Mouse (Mus musculus): ENCODE results near the gene Rrp12. TPM values are rescaled to one million over a fixed set of nuclear protein-coding genes. Genes with fewer than 3 reads are reported as not detected.

Gene Rrp12
- polyA plus RNA-seq, 1 experiment from 2014 or later, result 15.4 TPM

DNA sequence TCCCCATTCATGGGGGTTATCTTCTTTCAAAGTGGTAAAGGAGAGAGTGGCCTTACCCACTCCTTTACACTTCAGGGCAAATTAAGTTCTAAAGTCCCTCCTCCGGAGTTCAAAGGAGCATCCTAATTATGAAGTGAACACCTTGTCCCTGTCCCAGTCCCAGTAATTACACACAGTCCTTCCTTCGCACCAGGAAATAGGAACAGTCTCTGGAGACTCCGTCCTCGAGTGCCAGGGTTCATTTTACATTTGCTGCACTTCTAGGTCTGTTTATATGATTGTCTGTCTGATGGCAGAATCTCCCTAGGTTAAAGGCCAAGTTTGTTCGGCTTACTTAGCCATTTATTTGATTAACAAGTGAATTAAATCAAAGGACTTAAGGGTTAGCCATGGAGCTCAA is 79.6 kb downstream of the Rrp12 start:
- WGBS, result 54% methylated on average over 5 of the region's 5 CpGs

DNA sequence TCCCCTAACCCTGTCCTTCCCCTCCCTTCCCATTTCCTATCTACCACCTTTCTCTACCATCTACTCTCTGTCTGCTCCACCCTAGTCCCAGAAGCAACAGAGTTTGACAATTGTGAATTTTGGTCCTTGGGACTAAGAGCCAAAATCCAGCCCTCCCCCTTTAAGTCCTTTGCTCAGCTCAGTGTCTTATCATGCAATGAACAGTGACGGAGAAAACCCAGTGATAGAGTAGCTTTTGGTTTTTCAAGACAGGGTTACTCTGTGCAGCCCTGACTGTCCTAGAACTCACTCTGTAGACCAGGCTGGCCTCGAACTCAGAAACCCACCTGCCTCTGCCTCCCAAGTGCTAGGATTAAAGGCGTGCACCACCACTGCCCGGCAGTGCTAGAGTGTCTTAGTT is 82.6 kb downstream of the Rrp12 start:
- H3K4me3 ChIP-seq (replicated peaks; ENCODE audit: low read length), result no peak overlapping the region
- no peak overlapping the region for H3K27ac ChIP-seq (ENCODE audit: low read length)
- no peaks in the 10 kb centered on the region for H3K9me3 ChIP-seq (replicated peaks; ENCODE audit: control insufficient read depth, low read length)
- no peak overlapping the region for H3K4me2 ChIP-seq (ENCODE audit: low read depth, low read length)
- ATAC-seq (ENCODE audit: insufficient read depth, low FRiP score), result no peak
- no peak overlapping the region for H3K9ac ChIP-seq (ENCODE audit: low read length)
- peaks cover 5% of the 10 kb centered on the region; the same call in 1 of the 2 replicates for H3K4me1 ChIP-seq (ENCODE audit: control insufficient read depth, insufficient read depth, low read length)
- WGBS, result 84% methylated on average over 4 of the region's 4 CpGs
- H3K36me3 ChIP-seq (ENCODE audit: control insufficient read depth, insufficient read depth, low read length), result no peaks in the 10 kb centered on the region
- no peaks in the 10 kb centered on the region for H3K27me3 ChIP-seq (ENCODE audit: control insufficient read depth, insufficient read depth, low read length)

More for the DNA sequence above, 79.6 kb downstream of the Rrp12 start:
- no peak overlapping the region for H3K27ac ChIP-seq (ENCODE audit: low read length)
- H3K9ac ChIP-seq (ENCODE audit: low read length), result no peak overlapping the region
- H3K36me3 ChIP-seq (ENCODE audit: control insufficient read depth, insufficient read depth, low read length), result no peaks in the 10 kb centered on the region
- ATAC-seq (ENCODE audit: insufficient read depth, low FRiP score), result no peak
- H3K4me3 ChIP-seq (replicated peaks; ENCODE audit: low read length), result no peak overlapping the region
- H3K4me1 ChIP-seq (ENCODE audit: control insufficient read depth, insufficient read depth, low read length), result peaks cover 5% of the 10 kb centered on the region; the same call in 1 of the 2 replicates
- no peaks in the 10 kb centered on the region for H3K9me3 ChIP-seq (replicated peaks; ENCODE audit: control insufficient read depth, low read length)
- H3K4me2 ChIP-seq (ENCODE audit: low read depth, low read length), result no peak overlapping the region
- H3K27me3 ChIP-seq (ENCODE audit: control insufficient read depth, insufficient read depth, low read length), result no peaks in the 10 kb centered on the region

Other genes starting within 250 kb of the Rrp12 start
- 0.69 and 0.97 TPM in 2 replicates for gene Slit1, start 152.5 kb downstream of the Rrp12 start, polyA plus RNA-seq (2015; fragmentation: Nextera tagmentation; extraction: Ambion mirVana)
- gene Arhgap19, start 94.1 kb downstream of the Rrp12 start, polyA plus RNA-seq (2015; fragmentation: Nextera tagmentation; extraction: Ambion mirVana), result 18.8 and 20.3 TPM in 2 replicates
- 8.9 and 9.9 TPM in 2 replicates for gene Frat1, start 66.2 kb downstream of the Rrp12 start, polyA plus RNA-seq (2015; fragmentation: Nextera tagmentation; extraction: Ambion mirVana)
- 1.7 and 3.0 TPM in 2 replicates for gene Frat2, start 48.0 kb downstream of the Rrp12 start, polyA plus RNA-seq (2015; fragmentation: Nextera tagmentation; extraction: Ambion mirVana)
- gene Pgam1, start 15.8 kb upstream of the Rrp12 start, polyA plus RNA-seq (2015; fragmentation: Nextera tagmentation; extraction: Ambion mirVana), result 706 and 744 TPM in 2 replicates
- 63.0 and 64.4 TPM in 2 replicates for gene Exosc1, start 37.2 kb upstream of the Rrp12 start, polyA plus RNA-seq (2015; fragmentation: Nextera tagmentation; extraction: Ambion mirVana)
- 76.2 and 76.6 TPM in 2 replicates for gene Zdhhc16, start 37.3 kb upstream of the Rrp12 start, polyA plus RNA-seq (2015; fragmentation: Nextera tagmentation; extraction: Ambion mirVana)
- gene Mms19, start 85.0 kb upstream of the Rrp12 start, polyA plus RNA-seq (2015; fragmentation: Nextera tagmentation; extraction: Ambion mirVana), result 27.6 and 31.5 TPM in 2 replicates
- gene Ubtd1, start 85.6 kb upstream of the Rrp12 start, polyA plus RNA-seq (2015; fragmentation: Nextera tagmentation; extraction: Ambion mirVana), result 13.4 and 14.8 TPM in 2 replicates
- 0.84 TPM in 1 of 2 replicates, not detected in the other for gene Ankrd2, start 139.8 kb upstream of the Rrp12 start, polyA plus RNA-seq (2015; fragmentation: Nextera tagmentation; extraction: Ambion mirVana)
- gene Hoga1, start 149.4 kb upstream of the Rrp12 start, polyA plus RNA-seq (2015; fragmentation: Nextera tagmentation; extraction: Ambion mirVana), result 3.5 and 3.6 TPM in 2 replicates
- gene 4933411K16Rik, start 156.1 kb upstream of the Rrp12 start, polyA plus RNA-seq (2015; fragmentation: Nextera tagmentation; extraction: Ambion mirVana), result not detected in 2 replicates
- gene Morn4, start 190.2 kb upstream of the Rrp12 start, polyA plus RNA-seq (2015; fragmentation: Nextera tagmentation; extraction: Ambion mirVana), result 15.3 and 16.0 TPM in 2 replicates
- gene Pi4k2a, start 194.3 kb upstream of the Rrp12 start, polyA plus RNA-seq (2015; fragmentation: Nextera tagmentation; extraction: Ambion mirVana), result 6.8 and 7.0 TPM in 2 replicates
- 52.4 and 63.5 TPM in 2 replicates for gene Avpi1, start 232.9 kb upstream of the Rrp12 start, polyA plus RNA-seq (2015; fragmentation: Nextera tagmentation; extraction: Ambion mirVana)

All from stomach, embryonic 16.5 days (tissue).